Mouse (Mus musculus) left cerebral cortex, adult 11 months (tissue): ENCODE results near the gene Psmd8.
"Not testable (repeated sequence)": the region's sequence is repeated elsewhere in the genome, so short reads cannot be mapped to it uniquely, and the experiment has no call there.

ENCODE experiments used
- DNase-seq: peaks from one replicate; pipeline ENCODE4 v3.0.0; 2022; ENCODE audit warnings: low spot score

The Psmd8 gene

GRCm38 (mm10) chr7:29170066-29170754 is 10.3 kb downstream of the Psmd8 start, which contains the start of the genes Ggn and Spred3:
Gene Ggn, plus strand, starts transcription at chr7:29170210.
Gene Spred3, minus strand, starts transcription at chr7:29170411.
- DNase-seq: no peak

- peak; percentile 53 for DNase-seq
These were observed 11.1 kb downstream of the Psmd8 start for GRCm38 (mm10) chr7:29169231-29170065.

- no peak for DNase-seq
These were observed 11.7 kb downstream of the Psmd8 start for GRCm38 (mm10) chr7:29168791-29169230.

GRCm38 (mm10) chr7:29168121-29168695 is 12.3 kb downstream of the Psmd8 start:
- DNase-seq: no peak

- no peak for DNase-seq
These were observed 12.8 kb downstream of the Psmd8 start for GRCm38 (mm10) chr7:29167656-29168055.

GRCm38 (mm10) chr7:29162750-29163525 is 17.6 kb downstream of the Psmd8 start:
- DNase-seq: no peak

GRCm38 (mm10) chr7:29162294-29162693 is 18.2 kb downstream of the Psmd8 start:
- no peak for DNase-seq

GRCm38 (mm10) chr7:29158264-29158663 is 22.2 kb downstream of the Psmd8 start:
- no peak for DNase-seq

GRCm38 (mm10) chr7:29155838-29156782 is 24.4 kb downstream of the Psmd8 start, which contains the start of gene Fam98c:
Gene Fam98c, minus strand, starts transcription at chr7:29156234.
- DNase-seq: peak; percentile 76

GRCm38 (mm10) chr7:29155196-29155837 is 25.2 kb downstream of the Psmd8 start:
- DNase-seq: peak; percentile 80

GRCm38 (mm10) chr7:29154018-29154720 is 26.3 kb downstream of the Psmd8 start:
- DNase-seq: no peak

GRCm38 (mm10) chr7:29151486-29151885 is 29.0 kb downstream of the Psmd8 start:
- no peak for DNase-seq

- no peak for DNase-seq
These were observed 31.7 kb downstream of the Psmd8 start for GRCm38 (mm10) chr7:29148771-29149170.

GRCm38 (mm10) chr7:29146625-29147367 is 33.7 kb downstream of the Psmd8 start:
- DNase-seq: no peak

GRCm38 (mm10) chr7:29144006-29144405 is 36.5 kb downstream of the Psmd8 start:
- no peak for DNase-seq

GRCm38 (mm10) chr7:29141416-29141815 is 39.1 kb downstream of the Psmd8 start:
- DNase-seq: no peak

GRCm38 (mm10) chr7:29139237-29139636 is 41.3 kb downstream of the Psmd8 start:
- not testable (repeated sequence) for DNase-seq

- DNase-seq: no peak
These were observed 43.1 kb downstream of the Psmd8 start for GRCm38 (mm10) chr7:29137429-29137828.
